Mouse (Mus musculus) ES-E14 (cell line): ENCODE measurements around the gene Xylt1. TPM values are rescaled to one million over a fixed set of nuclear protein-coding genes. Genes with fewer than 3 reads are reported as not detected.

Experiments used
- DNase-seq: peaks from one replicate; pipeline ENCODE4 v3.0.0-alpha.2; 2013; ENCODE audit warnings: low read depth, low spot score
- H3K27ac ChIP-seq: 2 replicates; pipeline ENCODE4 v1.5.1; 2012; ENCODE audit warnings: low read depth, mild to moderate bottlenecking, low read length, moderate library complexity, mixed read lengths; ENCODE audit not compliant: poor library complexity, insufficient read depth, severe bottlenecking
- H3K36me3 ChIP-seq: 2 replicates; pipeline ENCODE4 v1.6.1; 2012; ENCODE audit warnings: mild to moderate bottlenecking, low read length, moderate library complexity, mixed read lengths; ENCODE audit not compliant: control insufficient read depth, poor library complexity, insufficient read depth, severe bottlenecking
- H3K4me1 ChIP-seq, 2 experiments: fragments of 150-350 bp in 1 of 2; sonication (generic) in 1 of 2; 2 replicates each; pipeline ENCODE4 v1.6.1; 2012; ENCODE audit warnings: low read length in 2 of 2, mild to moderate bottlenecking in 1 of 2, mixed read lengths in 1 of 2; ENCODE audit not compliant: control insufficient read depth in 2 of 2, insufficient read depth in 2 of 2, poor library complexity in 1 of 2
- H3K4me3 ChIP-seq, 2 experiments: fragments of 150-350 bp in 1 of 2; sonication (generic) in 1 of 2; 2 replicates each; pipeline ENCODE4 v1.5.1; 2012; ENCODE audit warnings: low read length in 2 of 2, low read depth in 1 of 2, mild to moderate bottlenecking in 1 of 2, mixed read lengths in 1 of 2; ENCODE audit not compliant: insufficient read depth in 1 of 2, poor library complexity in 1 of 2, severe bottlenecking in 1 of 2
- H3K9ac ChIP-seq: 2 replicates; pipeline ENCODE4 v1.6.1; 2012; ENCODE audit warnings: low read depth, mild to moderate bottlenecking, low read length, mixed read lengths; ENCODE audit not compliant: poor library complexity, insufficient read depth, severe bottlenecking
- H3K9me3 ChIP-seq: fragments of 150-350 bp; sonication (generic); 2 replicates; pipeline ENCODE4 v1.6.1; 2012; ENCODE audit warnings: low read depth, mild to moderate bottlenecking, low read length; ENCODE audit not compliant: control insufficient read depth, insufficient read depth
- CHD2 ChIP-seq: IDR thresholded peaks from 2 replicates; pipeline ENCODE4 v1.6.1; 2014; ENCODE audit warnings: mild to moderate bottlenecking, low read depth, low read length, inconsistent platforms
- HCFC1 ChIP-seq: IDR thresholded peaks from 2 replicates; pipeline ENCODE4 v1.6.1; 2012; ENCODE audit warnings: low read length, inconsistent platforms, borderline replicate concordance; ENCODE audit not compliant: insufficient read depth
- MAFK ChIP-seq: IDR thresholded peaks from 2 replicates; pipeline ENCODE4 v1.6.1; 2014; ENCODE audit warnings: mild to moderate bottlenecking, low read depth, low read length, inconsistent platforms; ENCODE audit not compliant: insufficient read depth
- ZC3H11A ChIP-seq: IDR thresholded peaks from 2 replicates; pipeline ENCODE4 v1.6.1; 2012; ENCODE audit warnings: low read depth, mild to moderate bottlenecking, inconsistent platforms, low read length, borderline replicate concordance
- ZNF384 ChIP-seq: IDR thresholded peaks from 2 replicates; pipeline ENCODE4 v1.6.1; 2012; ENCODE audit warnings: low read depth, low read length, inconsistent platforms
- in situ Hi-C, 2 experiments: fragments of 600-800 bp; cut with MboI; formaldehyde crosslinking; loops; one replicate each; pipeline ENCODE4 v1.15.1; 2025; ENCODE audit warnings: low sequenced_read_pairs in 2 of 2, inconsistent platforms in 1 of 2; ENCODE audit not compliant: unreplicated experiment in 2 of 2
- total RNA-seq: library from RNA; depleted of rRNA; stranded (reverse); fragments of 300-350 nt; gene quantifications from 2 replicates; pipeline ENCODE4 v1.2.3, GENCODE M21; 2012

The Xylt1 gene
- total RNA-seq, 1 experiment: 3.6 TPM

- Histone ChIP-seq H3K9ac (no peak overlapping the region), H3K27ac (no peak overlapping the region), H3K36me3 (no peaks in the 10 kb centered on the region), H3K4me1 (peaks cover 0 to 13% of the 10 kb centered on the region in 2 experiments; a peak in 1 of 4 replicates), H3K9me3 (no peaks in the 10 kb centered on the region), H3K4me3 (no peak overlapping the region)
- no peak for DNase-seq
- TF ChIP-seq CHD2: no peak
- in situ Hi-C loops: no loop called here
Observed at GRCm38 (mm10) chr7:117428690-117429224, 48.0 kb downstream of the Xylt1 start.

- no peak overlapping the region for H3K9ac ChIP-seq
- H3K4me3 ChIP-seq: no peak overlapping the region
- DNase-seq: no peak
- TF ChIP-seq ZNF384: no peak
- no peak for TF ChIP-seq CHD2
- TF ChIP-seq HCFC1: no peak
- TF ChIP-seq MAFK: no peak
- no peak for TF ChIP-seq ZC3H11A
- H3K9me3 ChIP-seq: no peaks in the 10 kb centered on the region
- in situ Hi-C loops: no loop called here
- H3K36me3 ChIP-seq: no peaks in the 10 kb centered on the region
- peaks cover 0 to 9% of the 10 kb centered on the region in 2 experiments; a peak in 1 of 4 replicates for H3K4me1 ChIP-seq
- no peak overlapping the region for H3K27ac ChIP-seq
Observed at GRCm38 (mm10) chr7:117429483-117429882, 48.7 kb downstream of the Xylt1 start.

- no peak for DNase-seq
- Histone ChIP-seq H3K4me1 (peaks cover 0 to 9% of the 10 kb centered on the region in 2 experiments; a peak in 1 of 4 replicates), H3K27ac (no peak overlapping the region), H3K9me3 (no peaks in the 10 kb centered on the region), H3K4me3 (no peak overlapping the region), H3K36me3 (no peaks in the 10 kb centered on the region), H3K9ac (no peak overlapping the region)
- in situ Hi-C loops: no loop called here
- TF ChIP-seq MAFK (no peak), CHD2 (no peak), ZC3H11A (no peak), ZNF384 (no peak), HCFC1 (no peak)
Observed at GRCm38 (mm10) chr7:117429895-117430294, 49.1 kb downstream of the Xylt1 start.

- in situ Hi-C loops: no loop called here
- no peak overlapping the region for H3K4me3 ChIP-seq
- H3K9ac ChIP-seq: no peak overlapping the region
- no peaks in the 10 kb centered on the region for H3K36me3 ChIP-seq
- TF ChIP-seq ZC3H11A (no peak), CHD2 (no peak)
- H3K27ac ChIP-seq: no peak overlapping the region
- no peak for DNase-seq
- peaks cover 0 to 9% of the 10 kb centered on the region in 2 experiments; a peak in 1 of 4 replicates for H3K4me1 ChIP-seq
- H3K9me3 ChIP-seq: no peaks in the 10 kb centered on the region
Observed at GRCm38 (mm10) chr7:117430361-117430935, 49.7 kb downstream of the Xylt1 start.

GRCm38 (mm10) chr7:117433641-117434040 lies 52.9 kb downstream of the Xylt1 start:
- no peaks in the 10 kb centered on the region for H3K36me3 ChIP-seq
- in situ Hi-C loops: no loop called here
- DNase-seq: no peak
- no peak overlapping the region for H3K4me3 ChIP-seq
- H3K9me3 ChIP-seq: no peaks in the 10 kb centered on the region
- H3K4me1 ChIP-seq: peaks cover 0 to 5% of the 10 kb centered on the region in 2 experiments; a peak in 1 of 4 replicates
- TF ChIP-seq HCFC1: no peak
- no peak for TF ChIP-seq ZNF384
- no peak for TF ChIP-seq CHD2
- TF ChIP-seq MAFK: no peak
- no peak for TF ChIP-seq ZC3H11A
- no peak overlapping the region for H3K27ac ChIP-seq
- H3K9ac ChIP-seq: no peak overlapping the region
